Mouse (Mus musculus) CH12.LX (cell line): ENCODE results near the gene Rpl32. TPM values are rescaled to one million over a fixed set of nuclear protein-coding genes. Genes with fewer than 3 reads are reported as not detected.

Experiments
- DNase-seq: peaks from one replicate; pipeline ENCODE4 v3.0.0-alpha.2; 2013; ENCODE audit errors: extremely low read depth
- H3K27ac ChIP-seq: 2 replicates; pipeline ENCODE4 v1.5.1; 2012; ENCODE audit warnings: low read depth, mild to moderate bottlenecking, control low read depth, moderate library complexity; ENCODE audit not compliant: insufficient read depth
- H3K27me3 ChIP-seq: replicated peaks from 2 replicates; pipeline ENCODE3; 2012; ENCODE audit warnings: inconsistent platforms
- H3K36me3 ChIP-seq, 2 experiments: replicated peaks in 1 of 2; 2 replicates each; pipeline versions ENCODE3 to v1.6.1; 2012; ENCODE audit warnings: inconsistent platforms in 1 of 2, low read length in 1 of 2, mild to moderate bottlenecking in 1 of 2, mixed read lengths in 1 of 2, moderate library complexity in 1 of 2; ENCODE audit not compliant: control insufficient read depth in 1 of 2, insufficient read depth in 1 of 2
- H3K4me1 ChIP-seq, 2 experiments: 2 replicates each; pipeline ENCODE4 v1.6.1; 2012; ENCODE audit warnings: inconsistent platforms in 1 of 2, moderate library complexity in 1 of 2; ENCODE audit not compliant: insufficient read depth in 2 of 2, control insufficient read depth in 1 of 2
- H3K4me2 ChIP-seq: 2 replicates; pipeline ENCODE4 v1.6.1; 2012; ENCODE audit warnings: low read depth, mild to moderate bottlenecking, control low read depth; ENCODE audit not compliant: poor library complexity, insufficient read depth, severe bottlenecking
- H3K4me3 ChIP-seq, 3 experiments: fragments of 150-350 bp in 1 of 3; sonication (generic) in 1 of 3; replicated peaks in 1 of 3; 2 replicates each; pipeline versions ENCODE3 to v1.5.1; 2011 to 2012; ENCODE audit warnings: low read depth in 2 of 3, low read length in 2 of 3, mild to moderate bottlenecking in 2 of 3, moderate library complexity in 2 of 3, control low read depth in 1 of 3, improper control_type of control experiment in 1 of 3, inconsistent platforms in 1 of 3, mixed read lengths in 1 of 3; ENCODE audit not compliant: poor library complexity in 1 of 3
- H3K79me2 ChIP-seq: replicated peaks from 2 replicates; pipeline ENCODE4 v1.6.1; 2012; ENCODE audit warnings: mild to moderate bottlenecking, moderate library complexity; ENCODE audit not compliant: control insufficient read depth, poor library complexity, insufficient read depth, severe bottlenecking; ENCODE audit errors: extremely low read depth
- H3K9ac ChIP-seq: 2 replicates; pipeline ENCODE4 v1.6.1; 2012; ENCODE audit warnings: low read depth, mild to moderate bottlenecking, control low read depth, moderate library complexity; ENCODE audit not compliant: insufficient read depth
- H3K9me3 ChIP-seq: replicated peaks from 2 replicates; pipeline ENCODE3; 2012; ENCODE audit warnings: low read length, inconsistent platforms, mixed read lengths
- BHLHE40 ChIP-seq: IDR thresholded peaks from 2 replicates; pipeline ENCODE4 v1.6.1; 2011; ENCODE audit warnings: mild to moderate bottlenecking, low read depth, low read length, improper control_type of control experiment
- CHD1 ChIP-seq: IDR thresholded peaks from 2 replicates; pipeline ENCODE4 v1.6.1; 2012; ENCODE audit warnings: low read depth, low read length, improper control_type of control experiment, inconsistent platforms
- CTCF ChIP-seq, 2 experiments: IDR thresholded peaks in 1 of 2; conservative IDR thresholded peaks in 1 of 2; 2 replicates each; pipeline ENCODE4 v1.5.1; 2011 to 2012; ENCODE audit warnings: low read depth in 2 of 2, low read length in 2 of 2, improper control_type of control experiment in 1 of 2, inconsistent platforms in 1 of 2, mild to moderate bottlenecking in 1 of 2, moderate library complexity in 1 of 2
- ELF1 ChIP-seq: IDR thresholded peaks from 2 replicates; pipeline ENCODE4 v1.6.1; 2014; ENCODE audit warnings: low read depth, mild to moderate bottlenecking, inconsistent platforms, low read length, improper control_type of control experiment
- EP300 ChIP-seq: IDR thresholded peaks from 2 replicates; pipeline ENCODE4 v1.6.1; 2011; ENCODE audit warnings: low read length, improper control_type of control experiment
- ETS1 ChIP-seq: conservative IDR thresholded peaks from 2 replicates; pipeline ENCODE4 v1.6.1; 2012; ENCODE audit warnings: low read depth, mild to moderate bottlenecking, inconsistent platforms, low read length, improper control_type of control experiment, moderate library complexity
- IRF4 ChIP-seq: IDR thresholded peaks from 2 replicates; pipeline ENCODE4 v1.6.1; 2014; ENCODE audit warnings: low read depth, mild to moderate bottlenecking, inconsistent platforms, low read length, improper control_type of control experiment
- KAT2A ChIP-seq: IDR thresholded peaks from 2 replicates; pipeline ENCODE4 v1.6.1; 2012; ENCODE audit warnings: low read length, improper control_type of control experiment, inconsistent platforms; ENCODE audit not compliant: insufficient replicate concordance
- MAFK ChIP-seq: IDR thresholded peaks from 2 replicates; pipeline ENCODE4 v1.6.1; 2011; ENCODE audit warnings: low read length, improper control_type of control experiment; ENCODE audit not compliant: insufficient replicate concordance
- MAX ChIP-seq: IDR thresholded peaks from 2 replicates; pipeline ENCODE4 v1.6.1; 2011; ENCODE audit warnings: low read length, improper control_type of control experiment
- MYC ChIP-seq: IDR thresholded peaks from 2 replicates; pipeline ENCODE4 v1.6.1; 2011; ENCODE audit warnings: low read depth, mild to moderate bottlenecking, improper control_type of control experiment, low read length
- NELFE ChIP-seq: IDR thresholded peaks from 2 replicates; pipeline ENCODE4 v1.6.1; 2011; ENCODE audit warnings: low read depth, low read length, improper control_type of control experiment
- NRF1 ChIP-seq: IDR thresholded peaks from 2 replicates; pipeline ENCODE4 v1.6.1; 2014; ENCODE audit warnings: low read depth, mild to moderate bottlenecking, inconsistent platforms, low read length, improper control_type of control experiment, moderate library complexity
- POLR2AphosphoS2 ChIP-seq: IDR thresholded peaks from 2 replicates; pipeline ENCODE4 v1.6.1; 2011; ENCODE audit warnings: low read depth, low read length, improper control_type of control experiment
- TCF12 ChIP-seq: IDR thresholded peaks from 2 replicates; pipeline ENCODE4 v1.6.1; 2014; ENCODE audit warnings: low read depth, mild to moderate bottlenecking, inconsistent platforms, low read length, improper control_type of control experiment
- USF1 ChIP-seq: IDR thresholded peaks from 2 replicates; pipeline ENCODE4 v1.6.1; 2014; ENCODE audit warnings: low read depth, mild to moderate bottlenecking, inconsistent platforms, low read length, improper control_type of control experiment
- ZKSCAN1 ChIP-seq: IDR thresholded peaks from 2 replicates; pipeline ENCODE4 v1.6.1; 2012; ENCODE audit warnings: low read depth, inconsistent platforms, low read length, improper control_type of control experiment, borderline replicate concordance
- ZNF384 ChIP-seq: IDR thresholded peaks from 2 replicates; pipeline ENCODE4 v1.6.1; 2012; ENCODE audit warnings: low read depth, low read length, improper control_type of control experiment, inconsistent platforms
- dilution Hi-C: fragments of 300-500 bp; cut with MboI; formaldehyde crosslinking; loops from 2 replicates; pipeline ENCODE4 v1.14.3; 2020; ENCODE audit warnings: low sequenced_read_pairs; ENCODE audit not compliant: extremely low pct_unique_long_range_greater_than_20kb, extremely low pct_ligation_motif_present
- in situ Hi-C: fragments of 300-500 bp; cut with MboI; formaldehyde crosslinking; loops from 3 replicates; pipeline ENCODE4 v1.14.3; 2019; ENCODE audit warnings: low sequenced_read_pairs, low pct_ligation_motif_present, low pct_unique_long_range_greater_than_20kb, mixed read lengths
- polyA plus RNA-seq: library from polyadenylated mRNA; unstranded; fragments of >175 nt; gene quantifications from 2 replicates; pipeline ENCODE4 v1.2.1, GENCODE M21; 2012; ENCODE audit warnings: low read depth; ENCODE audit not compliant: insufficient read length
- total RNA-seq, 2 experiments: library from RNA; depleted of rRNA; stranded (reverse); fragments of 300-350 nt in 1 of 2; fragments of >200 nt in 1 of 2; gene quantifications; 2 replicates each; pipeline ENCODE4 v1.2.3; 2012 to 2014

Rpl32 gene
- total and polyA plus RNA-seq, 3 experiments = 3,370 to 7,473 (median 5,276) TPM

- no peak overlapping the region for H3K9ac ChIP-seq
- H3K4me2 ChIP-seq = no peak overlapping the region
- no peak overlapping the region for H3K27ac ChIP-seq
- peaks cover 0 to 8% of the 10 kb centered on the region in 2 experiments; a peak in 2 of 4 replicates for H3K4me1 ChIP-seq
- no peaks in the 10 kb centered on the region for H3K79me2 ChIP-seq
- DNase-seq = no peak
- H3K9me3 ChIP-seq = no peaks in the 10 kb centered on the region
- dilution Hi-C loops = no loop called here
- in situ Hi-C loops = no loop called here
- TF ChIP-seq CTCF (conservative IDR thresholded peaks at IDR 0.05 in 1 of 2, IDR thresholded peaks at IDR 0.05 in 1 of 2; ENCODE audit: low read depth in 2 of 2, low read length in 2 of 2) (no peak), KAT2A (no peak), TCF12 (no peak), MAFK (no peak), MYC (no peak), ZNF384 (no peak), NRF1 (no peak), ETS1 (no peak), POLR2AphosphoS2 (no peak), EP300 (no peak), CHD1 (no peak), IRF4 (no peak), MAX (no peak), USF1 (no peak), NELFE (no peak), ZKSCAN1 (no peak), BHLHE40 (no peak), ELF1 (no peak)
- no peak overlapping the region for H3K4me3 ChIP-seq
- H3K27me3 ChIP-seq = no peaks in the 10 kb centered on the region
- no peaks in the 10 kb centered on the region for H3K36me3 ChIP-seq
These were observed 41.2 kb downstream of the Rpl32 start for GRCm38 (mm10) chr6:115767357-115767756.

- H3K9ac ChIP-seq = no peak overlapping the region
- dilution Hi-C loops = no loop called here
These were observed 44.4 kb downstream of the Rpl32 start for GRCm38 (mm10) chr6:115764179-115764578.

More at GRCm38 (mm10) chr6:115764179-115764578, 44.4 kb downstream of the Rpl32 start:
- no peak for DNase-seq
- Histone ChIP-seq H3K27me3 (no peaks in the 10 kb centered on the region), H3K4me2 (no peak overlapping the region), H3K4me3 (no peak overlapping the region), H3K36me3 (no peaks in the 10 kb centered on the region), H3K9me3 (peaks cover 2% of the 10 kb centered on the region), H3K79me2 (no peaks in the 10 kb centered on the region), H3K4me1 (peaks cover 12 to 30% of the 10 kb centered on the region in 2 experiments), H3K27ac (no peak overlapping the region)
- in situ Hi-C loops = loop anchor here (5.0 kb wide), 1 partner anchor 42 kb away; no protein-coding TSS in a partner anchor
- TF ChIP-seq CHD1 (no peak), USF1 (peak; percentile 52)
